Mouse (Mus musculus): ENCODE measurements around the gene Tmem38a.
A peak's percentile ranks its signal among the peaks of the same experiment; 100 is the strongest.

The Tmem38a gene

DNA sequence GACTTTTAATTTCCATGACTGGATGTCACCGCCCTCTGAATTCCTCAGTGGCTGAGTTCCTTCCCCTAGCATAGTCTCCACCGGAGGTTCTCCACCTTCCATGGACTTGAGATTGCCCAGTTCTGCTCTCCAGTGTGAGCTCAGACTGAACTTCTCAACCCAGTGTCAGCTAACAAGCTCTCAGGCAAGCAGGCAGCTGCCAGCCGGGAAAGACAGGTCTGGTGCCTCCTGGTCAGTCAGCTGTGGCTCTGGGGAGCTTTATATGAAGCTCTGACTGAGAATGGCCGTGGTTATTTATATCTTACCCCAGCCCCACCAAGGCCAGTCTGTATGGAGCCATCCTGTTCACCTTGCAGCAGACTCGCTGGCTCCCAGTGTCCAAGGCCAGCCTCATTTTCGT lies 12.5 kb downstream of the Tmem38a start:
- DNase-seq (ENCODE audit: low read depth), result no peak

DNA sequence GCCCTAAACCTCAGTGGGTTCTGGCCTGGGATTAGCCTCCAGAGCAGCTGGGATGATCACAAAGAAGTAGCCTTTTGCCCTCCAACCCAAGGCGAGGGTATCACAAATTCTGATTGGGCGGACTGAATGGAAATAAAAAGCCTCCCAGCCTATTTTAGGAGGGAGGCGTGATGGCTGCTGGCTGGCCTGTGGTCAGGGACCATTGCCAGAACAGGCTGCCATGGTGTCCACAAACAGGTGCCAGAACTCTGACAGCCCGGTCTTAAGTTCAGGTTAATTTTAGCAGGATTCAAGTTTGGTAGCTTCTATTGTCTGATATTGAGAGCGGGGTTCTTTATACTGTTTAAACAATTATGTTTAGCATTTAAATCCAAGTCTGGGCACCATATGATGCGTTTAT lies 16.0 kb downstream of the Tmem38a start:
- DNase-seq (ENCODE audit: low read depth), result no peak

DNA sequence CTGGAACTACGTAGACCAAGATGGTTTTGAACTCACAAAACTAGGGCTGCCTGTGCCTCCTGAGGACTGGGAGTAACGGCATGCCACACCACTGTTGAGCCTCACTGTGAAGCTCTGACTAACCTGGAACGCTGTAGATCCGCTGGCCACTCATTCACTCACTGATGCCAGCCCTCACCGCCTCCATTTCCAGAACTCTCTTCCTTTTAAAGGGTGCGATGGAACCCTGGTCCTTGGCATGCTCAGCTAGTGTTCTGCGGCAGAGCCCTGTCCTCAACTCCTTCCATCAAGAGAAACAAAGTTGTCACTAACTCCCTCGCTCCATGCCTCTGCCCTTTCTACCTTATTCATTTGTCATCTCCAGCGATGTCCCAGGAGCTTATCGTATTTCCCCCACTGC lies 17.0 kb downstream of the Tmem38a start:
- no peak for DNase-seq (ENCODE audit: low read depth)

DNA sequence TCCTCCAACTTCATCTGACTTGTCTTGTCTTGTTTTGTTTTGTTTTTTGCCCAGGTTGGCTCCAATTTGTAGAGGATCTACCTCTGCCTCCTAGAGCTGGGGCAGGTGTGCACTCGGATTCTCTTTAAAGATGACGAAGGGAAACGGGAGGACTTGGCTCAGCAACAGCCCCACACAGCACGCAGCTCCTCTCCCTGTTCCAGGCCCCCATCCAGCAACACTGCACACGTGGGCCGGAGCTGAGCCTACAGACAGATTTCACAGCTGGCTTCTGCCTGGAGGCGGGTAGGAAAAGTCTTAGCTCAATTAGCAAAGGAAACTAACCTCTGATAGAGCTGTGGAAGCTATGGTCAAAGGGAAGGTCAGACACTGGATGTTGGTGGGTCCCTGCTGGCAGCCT lies 17.4 kb downstream of the Tmem38a start:
- DNase-seq (ENCODE audit: low read depth), result peak; percentile 26

DNA sequence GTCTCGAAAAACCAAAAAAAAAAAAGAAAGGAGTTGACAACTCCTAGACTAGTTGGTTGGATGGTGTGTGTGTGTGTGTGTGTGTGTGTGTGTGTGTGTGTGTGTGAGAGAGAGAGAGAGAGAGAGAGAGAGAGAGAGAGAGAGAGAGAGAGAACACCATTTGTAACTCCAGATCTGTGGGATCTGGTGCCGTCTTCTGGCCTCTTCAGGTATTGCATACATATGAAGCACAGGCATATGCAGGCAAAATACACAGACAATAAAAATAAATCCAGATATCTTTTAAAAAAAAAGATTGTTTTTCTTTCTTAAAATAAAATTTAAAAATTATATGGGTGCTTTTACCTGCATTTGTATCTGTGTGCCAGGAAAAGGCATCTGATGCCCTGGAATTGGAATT lies 18.3 kb downstream of the Tmem38a start:
- DNase-seq (ENCODE audit: low read depth), result peak; percentile 90
